ENCODE assay signal across 12 mouse cellular contexts in genomic region chr17:34639461-34640255, GRCm38 (mm10). TPM values are rescaled to one million over a fixed set of nuclear protein-coding genes. Genes with fewer than 3 reads are reported as not detected.
A peak's percentile ranks its signal among the peaks of the same experiment; 100 is the strongest.
DNase-seq lines count a peak whose midpoint lies in the region; ATAC-seq and TF ChIP-seq lines count a peak whose summit lies in the region.
"Had no signal": no experiment of that assay in that cellular context is flagged by ENCODE, and none has a peak within 500 bp of the region (broad histone marks: within the 10 kb centered on the region; RNA-seq: fewer than 3 reads in every experiment).

No protein-coding gene starts in this region.

- intact Hi-C loops in heart, adult 2 months (cut with DNase I) = no loop called here

- H3K27me3 ChIP-seq in heart, adult 2 months (ENCODE audit: control insufficient read depth, insufficient read depth, low read length) = no peaks in the 10 kb centered on the region
- peaks cover 2% of the 10 kb centered on the region; the same call in 1 of the 2 replicates for H3K27me3 ChIP-seq in heart, embryonic 11.5 days (ENCODE audit: control insufficient read depth, insufficient read depth, low read length)
- peaks cover 4% of the 10 kb centered on the region; the same call in 1 of the 2 replicates for H3K27me3 ChIP-seq in midbrain, embryonic 16.5 days (ENCODE audit: control insufficient read depth, insufficient read depth, low read depth, low read length)
- H3K27me3 ChIP-seq in midbrain, embryonic 11.5 days (ENCODE audit: control insufficient read depth, insufficient read depth, low read length) = no peaks in the 10 kb centered on the region

- no peaks in the 10 kb centered on the region for H3K9me3 ChIP-seq in heart, embryonic 11.5 days (replicated peaks; ENCODE audit: control insufficient read depth, low read length)
- H3K9me3 ChIP-seq in midbrain, embryonic 16.5 days (replicated peaks; ENCODE audit: control insufficient read depth, low read length, poor library complexity, severe bottlenecking) = no peaks in the 10 kb centered on the region
- no peaks in the 10 kb centered on the region for H3K9me3 ChIP-seq in midbrain, embryonic 11.5 days (ENCODE audit: control insufficient read depth, low read length)
- H3K9me3 ChIP-seq: neural tube, embryonic 13.5 days had no signal

- TF ChIP-seq POLR2A in heart, adult 2 months (IDR thresholded peaks at IDR 0.05; ENCODE audit: insufficient read depth, low read depth, low read length) = no peak

- no peak for TF ChIP-seq EP300 in heart, adult 2 months (IDR thresholded peaks at IDR 0.05; ENCODE audit: insufficient read depth, low read depth, low read length)

- no peak overlapping the region for H3K4me2 ChIP-seq in heart, embryonic 11.5 days
- no peak overlapping the region for H3K4me2 ChIP-seq in midbrain, embryonic 16.5 days (ENCODE audit: low read length)
- no peak overlapping the region for H3K4me2 ChIP-seq in midbrain, embryonic 11.5 days
- H3K4me2 ChIP-seq: neural tube, embryonic 13.5 days had no signal

- no peak for DNase-seq in heart, adult 2 months
- no peak for DNase-seq in midbrain, embryonic 11.5 days (ENCODE audit: low spot score, missing footprints)
- DNase-seq in cerebellum, adult 9-10 months = peak; percentile 58
- DNase-seq in urinary bladder, postnatal 25 days (ENCODE audit: low spot score) = no peak
- DNase-seq in retina, postnatal 1 day = no peak
- DNase-seq: gastrocnemius, postnatal 36 days; kidney, postnatal 10 days; thymus, adult 18-20 months had no signal

- peak overlapping the region; percentile 60 for H3K27ac ChIP-seq in heart, adult 2 months
- H3K27ac ChIP-seq in heart, embryonic 11.5 days (ENCODE audit: low read depth, low read length) = no peak overlapping the region
- H3K27ac ChIP-seq in midbrain, embryonic 16.5 days (ENCODE audit: low read length) = no peak overlapping the region
- no peak overlapping the region for H3K27ac ChIP-seq in midbrain, embryonic 11.5 days (ENCODE audit: low read depth, low read length)
- H3K27ac ChIP-seq: neural tube, embryonic 13.5 days had no signal

- WGBS in heart, adult 2 months = 82% methylated on average over 7 of the region's 7 CpGs
- WGBS in heart, embryonic 11.5 days (ENCODE audit: insufficient replicate concordance) = 70% methylated on average over 7 of the region's 7 CpGs
- WGBS in midbrain, embryonic 16.5 days = 85% methylated on average over 7 of the region's 7 CpGs
- WGBS in midbrain, embryonic 11.5 days = 86% methylated on average over 7 of the region's 7 CpGs

- no peak overlapping the region for H3K9ac ChIP-seq in heart, adult 2 months (ENCODE audit: low read depth, low read length)
- H3K9ac ChIP-seq in heart, embryonic 11.5 days (ENCODE audit: low read depth, low read length) = no peak overlapping the region
- H3K9ac ChIP-seq in midbrain, embryonic 16.5 days (ENCODE audit: low read depth, low read length) = 0 out of 2 replicates have a peak overlapping the region, but pooled peaks have one; percentile 8
- no peak overlapping the region for H3K9ac ChIP-seq in midbrain, embryonic 11.5 days (ENCODE audit: low read length)
- H3K9ac ChIP-seq: neural tube, embryonic 13.5 days had no signal

- no peak for ATAC-seq in heart, embryonic 11.5 days (replicated peaks; ENCODE audit: insufficient number of reproducible peaks, low FRiP score, low TSS enrichment)
- ATAC-seq in midbrain, embryonic 16.5 days = no peak
- no peak for ATAC-seq in midbrain, embryonic 11.5 days (ENCODE audit: low FRiP score)
- peak; percentile 79 for ATAC-seq in megakaryocyte progenitor cell, adult 5-6 weeks (replicated peaks; ENCODE audit: poor library complexity)

- no peak overlapping the region for H3K4me3 ChIP-seq in heart, adult 2 months
- no peak overlapping the region for H3K4me3 ChIP-seq in heart, embryonic 11.5 days (ENCODE audit: low read depth, low read length)
- no peak overlapping the region for H3K4me3 ChIP-seq in midbrain, embryonic 16.5 days (ENCODE audit: low read depth, low read length)
- H3K4me3 ChIP-seq in midbrain, embryonic 11.5 days (ENCODE audit: low read depth, low read length) = no peak overlapping the region
- H3K4me3 ChIP-seq: neural tube, embryonic 13.5 days had no signal

- no peak for TF ChIP-seq CTCF in heart, adult 2 months (IDR thresholded peaks at IDR 0.05)

- H3K36me3 ChIP-seq in heart, adult 2 months (ENCODE audit: control insufficient read depth, insufficient read depth, low read length) = no peaks in the 10 kb centered on the region
- H3K36me3 ChIP-seq in heart, embryonic 11.5 days (ENCODE audit: control insufficient read depth, insufficient read depth, low read length) = no peaks in the 10 kb centered on the region
- H3K36me3 ChIP-seq in midbrain, embryonic 16.5 days (ENCODE audit: control insufficient read depth, insufficient read depth, low read length) = no peaks in the 10 kb centered on the region
- no peaks in the 10 kb centered on the region for H3K36me3 ChIP-seq in midbrain, embryonic 11.5 days (ENCODE audit: control insufficient read depth, insufficient read depth, low read length)
- H3K36me3 ChIP-seq: neural tube, embryonic 13.5 days had no signal

- H3K79me2 ChIP-seq in heart, adult 2 months (replicated peaks; ENCODE audit: control insufficient read depth, insufficient read depth, low read length) = no peaks in the 10 kb centered on the region

- peaks cover 6% of the 10 kb centered on the region for H3K4me1 ChIP-seq in heart, adult 2 months (ENCODE audit: control insufficient read depth, insufficient read depth, low read length)
- no peaks in the 10 kb centered on the region for H3K4me1 ChIP-seq in heart, embryonic 11.5 days (ENCODE audit: control insufficient read depth, insufficient read depth, low read length)
- peaks cover 3% of the 10 kb centered on the region; the same call in 1 of the 2 replicates for H3K4me1 ChIP-seq in midbrain, embryonic 16.5 days (ENCODE audit: control insufficient read depth, insufficient read depth, low read length)
- H3K4me1 ChIP-seq in midbrain, embryonic 11.5 days (ENCODE audit: control insufficient read depth, insufficient read depth, low read length) = peaks cover 7% of the 10 kb centered on the region

RNA-seq across cellular contexts. Expression of gene Fkbpl, which starts 4.9 kb away (rescaled TPM):
- total RNA-seq in heart, adult 2 months (2021) = 1 to 10 TPM; 7.9 TPM
- 4.0 and 8.8 TPM in 2 replicates for polyA plus RNA-seq in heart, adult 2 months (2012; rRNA removed)
- 10.9 and 11.4 TPM in 2 replicates for polyA plus RNA-seq in heart, embryonic 11.5 days (2014; fragmentation: Nextera tagmentation; extraction: Ambion mirVana)
- polyA plus RNA-seq in midbrain, embryonic 16.5 days (2015; fragmentation: Nextera tagmentation; extraction: Ambion mirVana) = 15.4 and 17.9 TPM in 2 replicates
- polyA plus RNA-seq in midbrain, embryonic 11.5 days (2014; fragmentation: Nextera tagmentation; extraction: Ambion mirVana) = 14.4 and 15.1 TPM in 2 replicates
- 3.8 and 4.1 TPM in 2 replicates for total RNA-seq in megakaryocyte progenitor cell, adult 5-6 weeks (2015)
- 17.7 and 40.0 TPM in 2 replicates for total RNA-seq in megakaryocyte progenitor cell, adult 5-6 weeks (2017)

RNA-seq across cellular contexts. Expression of gene Atf6b, which starts 7.3 kb away (rescaled TPM):
- total RNA-seq in heart, adult 2 months (2021) = 10 to 100 TPM; 15.3 to 18.4 TPM
- polyA plus RNA-seq in heart, adult 2 months (2012; rRNA removed) = 25.3 and 27.4 TPM in 2 replicates
- 41.0 and 49.8 TPM in 2 replicates for polyA plus RNA-seq in heart, embryonic 11.5 days (2014; fragmentation: Nextera tagmentation; extraction: Ambion mirVana)
- 119 and 123 TPM in 2 replicates for polyA plus RNA-seq in midbrain, embryonic 16.5 days (2015; fragmentation: Nextera tagmentation; extraction: Ambion mirVana)
- 68.2 and 77.6 TPM in 2 replicates for polyA plus RNA-seq in midbrain, embryonic 11.5 days (2014; fragmentation: Nextera tagmentation; extraction: Ambion mirVana)
- 25.5 and 27.8 TPM in 2 replicates for total RNA-seq in megakaryocyte progenitor cell, adult 5-6 weeks (2015)
- 24.3 and 30.2 TPM in 2 replicates for total RNA-seq in megakaryocyte progenitor cell, adult 5-6 weeks (2017)

RNA-seq across cellular contexts. Expression of gene Prrt1, which starts 10.3 kb away (rescaled TPM):
- total RNA-seq in heart, adult 2 months (2021) = 1 to 10 TPM in 1 of 2 experiments, under 1 TPM in 1; 0.86 to 1.4 TPM
- polyA plus RNA-seq in heart, adult 2 months (2012; rRNA removed) = 2.7 and 7.0 TPM in 2 replicates
- polyA plus RNA-seq in heart, embryonic 11.5 days (2014; fragmentation: Nextera tagmentation; extraction: Ambion mirVana) = not detected in 2 replicates
- 10.3 and 11.5 TPM in 2 replicates for polyA plus RNA-seq in midbrain, embryonic 16.5 days (2015; fragmentation: Nextera tagmentation; extraction: Ambion mirVana)
- polyA plus RNA-seq in midbrain, embryonic 11.5 days (2014; fragmentation: Nextera tagmentation; extraction: Ambion mirVana) = 1.8 and 2.4 TPM in 2 replicates
- total RNA-seq in megakaryocyte progenitor cell, adult 5-6 weeks (2015) = 0.17 and 0.34 TPM in 2 replicates
- not detected in 2 replicates for total RNA-seq in megakaryocyte progenitor cell, adult 5-6 weeks (2017)

RNA-seq across cellular contexts. Expression of gene Ppt2, which starts 11.3 kb away (rescaled TPM):
- 10 to 100 TPM; 53.0 to 63.9 TPM for total RNA-seq in heart, adult 2 months (2021)
- 50.5 and 55.7 TPM in 2 replicates for polyA plus RNA-seq in heart, adult 2 months (2012; rRNA removed)
- 31.7 and 34.3 TPM in 2 replicates for polyA plus RNA-seq in heart, embryonic 11.5 days (2014; fragmentation: Nextera tagmentation; extraction: Ambion mirVana)
- 19.9 and 21.0 TPM in 2 replicates for polyA plus RNA-seq in midbrain, embryonic 16.5 days (2015; fragmentation: Nextera tagmentation; extraction: Ambion mirVana)
- 25.8 and 26.4 TPM in 2 replicates for polyA plus RNA-seq in midbrain, embryonic 11.5 days (2014; fragmentation: Nextera tagmentation; extraction: Ambion mirVana)
- 26.5 and 33.5 TPM in 2 replicates for total RNA-seq in megakaryocyte progenitor cell, adult 5-6 weeks (2015)
- 15.3 and 19.7 TPM in 2 replicates for total RNA-seq in megakaryocyte progenitor cell, adult 5-6 weeks (2017)

RNA-seq across cellular contexts. Expression of gene Egfl8, which starts 23.9 kb away (rescaled TPM):
- total RNA-seq in heart, adult 2 months (2021) = 1 to 10 TPM; 1.2 to 1.8 TPM
- 2.4 and 3.4 TPM in 2 replicates for polyA plus RNA-seq in heart, adult 2 months (2012; rRNA removed)
- 0.82 and 0.90 TPM in 2 replicates for polyA plus RNA-seq in heart, embryonic 11.5 days (2014; fragmentation: Nextera tagmentation; extraction: Ambion mirVana)
- 6.1 and 6.3 TPM in 2 replicates for polyA plus RNA-seq in midbrain, embryonic 16.5 days (2015; fragmentation: Nextera tagmentation; extraction: Ambion mirVana)
- 3.3 and 3.8 TPM in 2 replicates for polyA plus RNA-seq in midbrain, embryonic 11.5 days (2014; fragmentation: Nextera tagmentation; extraction: Ambion mirVana)
- 0.47 and 1.1 TPM in 2 replicates for total RNA-seq in megakaryocyte progenitor cell, adult 5-6 weeks (2015)
- 0.92 and 2.2 TPM in 2 replicates for total RNA-seq in megakaryocyte progenitor cell, adult 5-6 weeks (2017)
